Mouse (Mus musculus) cerebellum, adult (tissue): ENCODE measurements at regions not wholly inside any gene's neighbourhood (a gene's known extent, or its start where the extent isn't known, plus 50 kb on each side); places are given as distances from the start of the nearest gene placed in this dataset.

Experiments
- ATAC-seq: cut with Nextera tagmentation; 2 replicates; pipeline ENCODE4 v1.9.2; 2017; ENCODE audit warnings: mild to moderate bottlenecking, moderate library complexity, mixed read lengths; ENCODE audit not compliant: insufficient number of reproducible peaks, low FRiP score, low TSS enrichment

GRCm38 (mm10) chr8:17602861-17603260 lies 1375.2 kb downstream of the Defb40 start:
- ATAC-seq = no peak

- no peak for ATAC-seq
Observed at GRCm38 (mm10) chr8:17598736-17599135, 1379.3 kb downstream of the Defb40 start.

DNA sequence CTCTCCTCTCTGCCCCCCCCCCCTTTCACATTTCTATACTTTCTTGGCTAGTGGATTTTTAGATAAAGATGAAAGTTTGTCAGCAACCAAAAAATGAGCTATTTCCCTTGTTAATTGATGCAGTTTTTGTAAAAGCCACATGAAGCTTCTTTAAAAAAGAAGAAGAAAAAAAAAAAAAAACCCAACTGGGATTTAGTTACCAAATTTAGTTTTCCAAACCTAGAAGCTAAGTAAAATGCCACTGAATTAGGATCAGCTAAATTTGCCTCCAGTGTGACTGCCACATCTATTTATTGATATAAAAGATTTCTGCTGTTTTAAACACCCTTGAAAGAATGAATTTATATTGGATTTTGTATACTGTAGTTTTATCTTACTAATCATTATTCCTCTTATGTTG lies 1381.5 kb downstream of the Defb40 start:
- ATAC-seq = no peak

- no peak for ATAC-seq
Observed at GRCm38 (mm10) chr8:17594607-17595006, 1383.4 kb downstream of the Defb40 start.

DNA sequence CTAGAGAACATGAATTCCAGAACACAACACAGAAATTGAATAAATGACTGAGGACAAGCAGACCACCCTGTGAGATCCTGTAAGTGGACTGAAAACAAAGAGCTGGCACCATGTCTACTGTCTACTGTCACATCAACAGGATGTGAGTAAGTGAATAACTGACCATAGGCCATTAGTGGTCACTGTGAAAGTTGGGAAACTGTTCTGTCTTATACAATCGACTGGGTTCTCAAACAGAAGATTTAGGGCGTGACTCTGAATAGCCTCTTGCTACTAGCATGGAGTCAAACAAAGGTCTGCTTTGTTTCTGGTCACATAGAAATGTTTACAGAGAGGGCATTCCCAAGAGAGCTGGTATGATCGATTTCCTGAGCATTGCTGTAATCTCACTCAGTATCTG lies 1387.9 kb downstream of the Defb40 start:
- no peak for ATAC-seq

DNA sequence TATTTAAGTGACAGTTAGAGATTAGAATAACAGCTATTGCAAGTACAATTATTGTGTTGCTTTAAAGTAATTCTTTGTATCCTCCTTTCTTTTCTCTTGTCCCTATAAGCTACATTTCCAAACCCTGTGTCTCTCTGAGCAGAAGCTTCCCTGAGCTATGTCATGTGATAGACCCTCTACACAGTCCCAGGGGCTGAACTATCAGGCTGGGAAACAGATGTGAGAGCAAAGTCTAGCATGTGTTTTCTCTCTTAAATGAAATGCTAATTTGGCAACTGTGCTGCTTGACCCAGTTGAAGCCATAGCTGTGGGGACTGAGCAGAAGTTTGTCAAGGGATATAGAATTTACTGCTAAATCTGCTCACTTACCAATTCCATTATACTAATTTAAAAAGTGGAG lies 1389.9 kb downstream of the Defb40 start:
- ATAC-seq = no peak

DNA sequence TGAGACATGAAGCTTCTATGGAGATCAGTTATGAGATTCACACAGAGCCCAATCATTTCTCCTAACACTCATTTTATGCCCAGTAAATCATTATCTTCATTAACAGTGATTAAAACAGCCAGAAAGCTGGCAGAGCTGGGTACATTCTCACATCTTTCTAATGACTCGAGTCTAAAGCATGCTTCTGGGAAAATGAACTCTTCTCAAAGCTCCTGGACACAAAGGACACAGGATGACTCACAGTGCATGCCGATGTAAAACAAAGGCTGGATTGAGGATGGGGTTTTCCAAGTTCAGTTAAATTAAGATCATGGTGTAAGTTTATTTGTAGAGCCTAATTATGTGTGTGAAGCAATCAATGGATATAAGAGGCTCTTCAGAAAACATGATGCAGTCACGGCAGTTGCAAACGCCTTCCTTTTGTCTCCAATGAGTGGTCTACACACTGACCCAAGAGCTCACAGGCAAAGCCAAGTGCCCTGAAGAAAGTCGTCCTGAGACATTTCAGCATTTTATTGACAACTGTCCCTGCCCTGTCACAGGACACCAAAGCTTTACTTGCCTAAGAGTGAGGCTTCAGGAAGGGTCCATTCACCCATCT lies 1390.7 kb downstream of the Defb40 start:
- no peak for ATAC-seq
